Mouse (Mus musculus): Measurements from ENCODE around the gene Ppp1r11. TPM values are rescaled to one million over a fixed set of nuclear protein-coding genes. Genes with fewer than 3 reads are reported as not detected.
A peak's percentile ranks its signal among the peaks of the same experiment; 100 is the strongest.

Gene Ppp1r11
- polyA plus RNA-seq, 1 experiment: 891 TPM

DNA sequence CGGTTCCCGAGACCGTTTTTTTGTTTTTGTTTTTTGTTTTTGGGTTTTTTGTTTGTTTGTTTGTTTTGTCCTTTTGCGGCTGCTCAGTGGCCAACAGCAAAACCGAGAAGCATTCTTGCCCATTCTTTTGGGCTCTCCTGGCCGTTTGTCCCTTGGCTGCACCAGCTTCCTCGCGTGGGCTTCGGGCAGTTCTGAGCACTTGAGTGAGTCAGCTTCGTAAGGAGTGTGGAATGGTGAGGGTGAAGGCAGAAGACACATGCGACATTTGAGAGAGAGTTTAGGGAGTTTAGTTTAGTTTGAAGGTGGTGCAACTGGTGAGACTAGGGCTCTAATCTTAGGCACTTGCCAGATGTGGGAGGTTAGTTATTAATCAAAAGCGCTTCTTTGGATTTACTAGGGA lies 7.3 kb upstream of the Ppp1r11 start:
- Histone ChIP-seq H3K36me3 (ENCODE audit: control insufficient read depth, insufficient read depth, low read length) (peaks cover 1% of the 10 kb centered on the region), H3K27me3 (ENCODE audit: control insufficient read depth, insufficient read depth, low read length) (no peaks in the 10 kb centered on the region), H3K4me3 (ENCODE audit: control insufficient read depth, low read depth, low read length) (peak overlapping the region; percentile 97), H3K27ac (ENCODE audit: control insufficient read depth, insufficient read depth, low read depth, low read length) (peak overlapping the region; percentile 97), H3K4me1 (ENCODE audit: control insufficient read depth, insufficient read depth, low read length) (0 out of 2 replicates have a peak, but pooled peaks cover 2% of the 10 kb centered on the region)
- TF ChIP-seq CTCF (IDR thresholded peaks at IDR 0.05; ENCODE audit: control insufficient read depth, insufficient read depth, insufficient replicate concordance, low read depth, low read length) (no peak), POLR2A (IDR thresholded peaks at IDR 0.05; ENCODE audit: control insufficient read depth, low read depth, low read length) (no peak)

DNA sequence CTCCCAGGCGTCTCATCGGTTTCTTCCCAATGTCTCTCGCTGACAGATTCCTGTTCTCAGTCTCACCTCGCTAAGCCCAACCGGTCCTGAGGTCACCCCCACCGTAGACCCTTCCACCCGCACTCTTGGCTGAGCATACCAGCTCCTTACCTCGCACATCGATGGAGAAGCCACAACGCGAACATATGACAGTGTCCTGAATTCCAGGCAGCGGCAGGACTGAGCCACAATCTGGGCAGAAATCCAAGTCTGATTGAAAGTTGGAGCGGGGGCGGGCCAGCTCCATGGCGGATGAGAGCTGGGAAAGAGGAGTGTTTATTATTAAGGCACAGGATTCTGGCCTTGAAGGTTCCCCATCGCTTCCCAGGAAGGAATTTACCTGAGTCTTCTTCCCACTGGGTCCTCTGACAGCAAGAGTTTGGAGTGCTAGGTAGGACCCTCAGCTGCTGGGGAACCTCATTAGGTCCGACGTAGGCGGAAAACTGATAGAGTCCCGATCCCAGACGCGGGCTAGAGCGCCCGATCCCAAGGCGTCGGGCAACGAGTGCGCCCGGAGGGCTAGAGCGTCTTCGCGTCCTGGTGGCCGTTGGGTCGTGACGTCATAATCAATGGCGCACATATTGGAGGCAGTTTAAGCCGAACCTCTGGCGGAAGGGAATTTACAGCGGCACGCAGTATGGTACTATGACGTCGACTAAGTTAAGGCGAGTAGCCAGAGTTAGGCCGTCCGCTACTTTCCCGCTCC lies 6.6 kb upstream of the Ppp1r11 start, which contains the start of the genes Znrd1 and Znrd1as:
Znrd1 (minus strand) TSS at position 561 of the 745 bp plus-strand sequence.
Znrd1as (plus strand) TSS at position 594 of the 745 bp plus-strand sequence.
- H3K4me1 ChIP-seq (ENCODE audit: control insufficient read depth, insufficient read depth, low read length): 0 out of 2 replicates have a peak, but pooled peaks cover 2% of the 10 kb centered on the region
- H3K27ac ChIP-seq (ENCODE audit: control insufficient read depth, insufficient read depth, low read depth, low read length): peak within 1 kb of the TSS; percentile 97
- H3K27me3 ChIP-seq (ENCODE audit: control insufficient read depth, insufficient read depth, low read length): no peaks in the 10 kb centered on the region
- peak within 1 kb of the TSS; percentile 97 for H3K4me3 ChIP-seq (ENCODE audit: control insufficient read depth, low read depth, low read length)
- peaks cover 1% of the 10 kb centered on the region for H3K36me3 ChIP-seq (ENCODE audit: control insufficient read depth, insufficient read depth, low read length)
- peak; percentile 61 for TF ChIP-seq POLR2A (IDR thresholded peaks at IDR 0.05; ENCODE audit: control insufficient read depth, low read depth, low read length)
- TF ChIP-seq CTCF (IDR thresholded peaks at IDR 0.05; ENCODE audit: control insufficient read depth, insufficient read depth, insufficient replicate concordance, low read depth, low read length): no peak

DNA sequence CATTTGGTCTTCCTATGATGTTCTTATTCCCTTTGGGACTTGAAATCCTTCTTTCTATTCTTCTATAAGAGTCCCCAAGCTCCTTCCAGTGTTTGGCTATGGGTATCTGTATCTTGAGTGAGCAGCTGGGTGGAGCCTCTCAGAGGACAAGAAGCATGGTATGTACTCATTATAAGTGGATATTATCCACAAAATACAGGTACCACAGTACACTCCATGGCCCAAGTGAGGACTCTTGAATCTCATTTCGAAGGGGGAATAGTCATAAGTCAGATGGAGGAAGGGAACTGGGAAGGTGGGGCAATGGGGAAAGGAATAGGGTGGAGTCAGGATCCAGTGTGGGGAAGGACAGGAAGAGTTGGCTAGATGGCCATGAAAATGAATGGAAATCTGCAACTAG lies 1.5 kb upstream of the Ppp1r11 start:
- Histone ChIP-seq H3K27ac (ENCODE audit: control insufficient read depth, insufficient read depth, low read depth, low read length) (no peak overlapping the region), H3K27me3 (ENCODE audit: control insufficient read depth, insufficient read depth, low read length) (no peaks in the 10 kb centered on the region), H3K36me3 (ENCODE audit: control insufficient read depth, insufficient read depth, low read length) (no peaks in the 10 kb centered on the region; the same call in 1 of the 2 replicates), H3K4me1 (ENCODE audit: control insufficient read depth, insufficient read depth, low read length) (0 out of 2 replicates have a peak, but pooled peaks cover 2% of the 10 kb centered on the region), H3K4me3 (ENCODE audit: control insufficient read depth, low read depth, low read length) (peak overlapping the region; percentile 73)
- TF ChIP-seq POLR2A (IDR thresholded peaks at IDR 0.05; ENCODE audit: control insufficient read depth, low read depth, low read length): no peak
- no peak for TF ChIP-seq CTCF (IDR thresholded peaks at IDR 0.05; ENCODE audit: control insufficient read depth, insufficient read depth, insufficient replicate concordance, low read depth, low read length)

DNA sequence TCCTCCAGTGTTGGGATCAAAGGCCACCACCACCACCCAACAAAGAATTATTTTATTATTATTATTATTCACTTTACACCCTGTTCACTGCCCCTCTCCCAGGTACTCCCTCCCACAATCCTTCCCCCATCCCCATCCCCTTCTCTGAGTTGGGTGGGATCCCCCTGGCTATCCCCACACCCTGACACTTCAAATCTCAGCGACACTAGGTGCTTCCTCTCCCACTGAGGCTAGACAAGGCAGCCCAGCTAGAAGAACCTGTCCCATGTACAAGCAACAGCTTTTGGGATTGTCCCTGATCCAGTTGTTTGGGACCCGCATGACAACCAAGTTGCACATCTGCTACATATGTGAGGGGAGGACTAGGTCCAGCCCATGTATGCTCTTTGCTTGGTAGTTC lies 1.1 kb upstream of the Ppp1r11 start:
- H3K36me3 ChIP-seq (ENCODE audit: control insufficient read depth, insufficient read depth, low read length): no peaks in the 10 kb centered on the region; the same call in 1 of the 2 replicates
- TF ChIP-seq POLR2A (IDR thresholded peaks at IDR 0.05; ENCODE audit: control insufficient read depth, low read depth, low read length): no peak

DNA sequence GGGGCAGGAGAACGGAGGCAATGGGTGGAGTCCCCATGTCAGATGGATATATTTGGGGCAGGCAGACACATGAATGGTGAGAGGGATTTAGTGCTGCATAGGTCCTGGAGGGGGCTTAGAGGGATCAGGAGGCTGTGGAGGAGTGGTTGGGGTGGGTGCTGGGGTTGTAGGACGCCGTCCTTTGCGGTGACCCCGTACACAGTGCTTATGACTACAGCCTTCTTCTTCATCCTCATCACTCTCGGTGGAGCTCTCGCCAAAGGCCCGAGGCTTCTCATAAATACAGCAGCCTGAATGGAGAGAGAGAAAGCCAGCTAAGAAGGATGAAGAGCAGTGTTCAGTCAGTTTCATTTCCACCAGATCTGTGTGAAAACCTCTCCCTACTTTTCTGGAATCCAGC lies 2.3 kb downstream of the Ppp1r11 start:
- Histone ChIP-seq H3K4me3 (ENCODE audit: control insufficient read depth, low read depth, low read length) (peak overlapping the region; percentile 79), H3K36me3 (ENCODE audit: control insufficient read depth, insufficient read depth, low read length) (no peaks in the 10 kb centered on the region), H3K27ac (ENCODE audit: control insufficient read depth, insufficient read depth, low read depth, low read length) (no peak overlapping the region), H3K27me3 (ENCODE audit: control insufficient read depth, insufficient read depth, low read length) (no peaks in the 10 kb centered on the region), H3K4me1 (ENCODE audit: control insufficient read depth, insufficient read depth, low read length) (peaks cover 6% of the 10 kb centered on the region)
- TF ChIP-seq POLR2A (IDR thresholded peaks at IDR 0.05; ENCODE audit: control insufficient read depth, low read depth, low read length) (no peak), CTCF (IDR thresholded peaks at IDR 0.05; ENCODE audit: control insufficient read depth, insufficient read depth, insufficient replicate concordance, low read depth, low read length) (no peak)

More for the DNA sequence above, 1.1 kb upstream of the Ppp1r11 start:
- Histone ChIP-seq H3K4me1 (ENCODE audit: control insufficient read depth, insufficient read depth, low read length) (0 out of 2 replicates have a peak, but pooled peaks cover 2% of the 10 kb centered on the region), H3K27me3 (ENCODE audit: control insufficient read depth, insufficient read depth, low read length) (no peaks in the 10 kb centered on the region), H3K27ac (ENCODE audit: control insufficient read depth, insufficient read depth, low read depth, low read length) (no peak overlapping the region), H3K4me3 (ENCODE audit: control insufficient read depth, low read depth, low read length) (peak overlapping the region; percentile 73)

DNA sequence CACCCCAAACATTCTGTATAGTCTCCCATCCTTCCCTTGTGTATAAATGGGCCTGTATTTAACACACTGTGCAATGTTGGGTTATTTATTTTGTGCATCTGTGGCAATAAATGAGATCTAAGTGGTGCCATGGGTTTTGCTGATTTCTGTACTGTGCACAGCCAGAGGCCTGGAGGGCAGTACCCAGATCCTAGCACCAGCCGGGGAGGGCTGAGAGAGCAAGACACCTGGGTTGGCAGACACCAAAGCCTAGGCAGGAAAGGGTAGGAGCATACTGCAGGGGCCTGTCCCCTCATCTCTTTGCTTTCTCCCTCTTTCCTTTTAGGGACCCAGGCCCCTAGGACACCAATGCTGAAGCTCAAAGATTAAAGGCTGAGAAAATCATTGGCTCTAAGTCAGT lies 3.3 kb downstream of the Ppp1r11 start:
- H3K27me3 ChIP-seq (ENCODE audit: control insufficient read depth, insufficient read depth, low read length): no peaks in the 10 kb centered on the region
- H3K36me3 ChIP-seq (ENCODE audit: control insufficient read depth, insufficient read depth, low read length): no peaks in the 10 kb centered on the region
- no peak for TF ChIP-seq POLR2A (IDR thresholded peaks at IDR 0.05; ENCODE audit: control insufficient read depth, low read depth, low read length)
- TF ChIP-seq CTCF (IDR thresholded peaks at IDR 0.05; ENCODE audit: control insufficient read depth, insufficient read depth, insufficient replicate concordance, low read depth, low read length): no peak

DNA sequence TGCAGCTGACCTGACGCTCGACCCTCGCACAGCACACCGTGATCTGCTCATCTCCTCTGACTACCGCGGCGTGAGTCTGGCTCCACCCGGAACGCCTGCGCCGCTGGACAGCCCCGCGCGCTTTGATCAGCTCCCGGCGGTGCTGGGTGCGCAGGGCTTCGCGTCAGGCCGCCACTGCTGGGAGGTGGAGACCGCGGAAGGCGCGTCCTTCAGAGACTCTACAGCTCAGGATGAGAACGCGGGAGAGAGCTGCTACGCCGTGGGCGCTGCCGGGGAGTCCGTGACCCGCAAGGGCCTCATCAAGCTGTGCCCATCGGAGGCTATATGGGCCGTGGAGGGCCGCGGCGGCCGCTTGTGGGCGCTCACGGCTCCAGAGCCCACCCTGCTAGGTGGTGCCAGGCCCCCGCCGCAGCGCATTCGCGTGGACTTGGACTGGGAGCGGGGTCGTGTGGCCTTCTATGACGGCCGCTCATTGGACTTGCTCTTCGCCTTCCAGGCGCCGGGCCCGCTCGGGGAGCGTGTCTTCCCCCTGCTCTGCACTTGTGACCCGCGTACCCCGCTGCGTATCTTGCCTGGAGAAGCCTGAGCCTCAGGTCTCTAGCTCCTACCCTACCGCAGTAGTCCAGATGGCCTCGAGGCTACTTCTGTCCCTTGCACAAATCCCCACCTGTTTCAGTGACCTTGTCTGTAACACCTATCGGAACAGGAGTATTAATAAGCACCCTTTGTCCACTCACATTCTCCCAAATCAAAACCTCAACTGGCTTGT lies 4.3 kb downstream of the Ppp1r11 start:
- Histone ChIP-seq H3K27ac (ENCODE audit: control insufficient read depth, insufficient read depth, low read depth, low read length) (no peak overlapping the region), H3K27me3 (ENCODE audit: control insufficient read depth, insufficient read depth, low read length) (no peaks in the 10 kb centered on the region), H3K36me3 (ENCODE audit: control insufficient read depth, insufficient read depth, low read length) (no peaks in the 10 kb centered on the region), H3K4me1 (ENCODE audit: control insufficient read depth, insufficient read depth, low read length) (peaks cover 19% of the 10 kb centered on the region), H3K4me3 (ENCODE audit: control insufficient read depth, low read depth, low read length) (peak overlapping the region; percentile 49)
- no peak for TF ChIP-seq CTCF (IDR thresholded peaks at IDR 0.05; ENCODE audit: control insufficient read depth, insufficient read depth, insufficient replicate concordance, low read depth, low read length)
- TF ChIP-seq POLR2A (IDR thresholded peaks at IDR 0.05; ENCODE audit: control insufficient read depth, low read depth, low read length): peak; percentile 27; the same call in 1 of the 2 replicates

More for the DNA sequence above, 3.3 kb downstream of the Ppp1r11 start:
- Histone ChIP-seq H3K27ac (ENCODE audit: control insufficient read depth, insufficient read depth, low read depth, low read length) (no peak overlapping the region), H3K4me1 (ENCODE audit: control insufficient read depth, insufficient read depth, low read length) (peaks cover 8% of the 10 kb centered on the region), H3K4me3 (ENCODE audit: control insufficient read depth, low read depth, low read length) (peak overlapping the region; percentile 20; the same call in 1 of the 2 replicates)
